Mouse (Mus musculus): ENCODE data around the gene Arhgef6.

Arhgef6 gene

DNA sequence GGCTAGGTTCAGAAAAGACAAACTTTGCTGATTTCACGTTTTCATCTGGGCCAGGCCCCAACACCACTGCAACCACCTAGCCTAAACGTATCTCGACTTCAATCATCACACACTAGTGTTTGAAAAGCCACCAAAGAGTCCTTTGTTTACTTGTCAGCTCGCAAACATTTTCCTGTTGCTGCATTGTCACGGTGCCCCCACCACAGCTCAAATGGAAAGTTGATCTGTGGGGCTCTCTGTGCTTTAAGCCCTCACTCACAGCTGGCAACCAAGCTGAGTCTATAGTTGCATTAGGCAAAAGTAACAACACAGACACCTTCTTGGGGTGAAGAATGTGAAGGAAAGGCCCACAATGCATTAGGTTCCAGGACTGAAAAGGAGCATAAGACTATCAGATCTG lies 122.3 kb downstream of the Arhgef6 start:
- in situ Hi-C loops (cut with MboI; ENCODE audit: low pct_unique_long_range_greater_than_20kb in 1 of 2, low sequenced_read_pairs in 2 of 2, unreplicated experiment in 1 of 2) = no loop called here

DNA sequence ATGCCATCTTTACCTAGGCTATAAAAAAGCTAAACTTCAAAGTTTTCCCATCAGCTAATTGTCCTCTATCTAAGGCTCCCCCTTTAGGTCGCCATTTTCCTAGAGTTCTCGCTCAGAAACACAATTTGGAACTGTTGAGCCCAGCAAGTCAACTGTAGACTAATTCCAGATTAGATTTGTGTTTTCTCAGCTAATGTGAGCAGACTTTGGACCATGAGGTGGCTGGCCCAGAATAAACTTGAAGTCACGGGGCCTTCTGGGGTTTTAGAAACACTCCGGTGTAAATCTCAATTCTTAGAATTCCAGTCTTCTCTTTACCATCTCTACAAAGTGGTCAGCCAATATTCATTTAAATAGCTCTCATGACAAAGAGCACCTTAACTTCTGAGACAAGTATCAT lies 123.0 kb downstream of the Arhgef6 start:
- in situ Hi-C loops (cut with MboI; ENCODE audit: low pct_unique_long_range_greater_than_20kb in 1 of 2, low sequenced_read_pairs in 2 of 2, unreplicated experiment in 1 of 2) = no loop called here

DNA sequence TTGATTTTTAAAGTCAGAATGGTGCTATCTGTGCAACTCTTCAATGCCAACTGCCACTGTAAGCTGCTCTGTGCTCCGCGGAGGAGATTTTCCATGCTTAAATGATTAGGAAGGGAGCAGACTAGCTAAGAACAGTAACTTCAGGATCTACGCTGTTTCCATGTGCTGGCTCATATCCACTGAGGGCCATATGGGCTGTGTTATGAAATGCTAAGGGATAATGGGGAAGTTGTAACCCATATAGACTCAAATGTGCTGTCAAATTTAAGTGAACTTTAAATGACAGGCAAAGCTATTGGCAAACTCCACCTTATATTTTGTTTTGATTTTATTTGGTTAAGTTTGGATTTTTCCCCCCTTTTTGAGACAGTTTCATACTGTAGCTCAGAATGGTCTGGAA lies 125.7 kb downstream of the Arhgef6 start:
- in situ Hi-C loops (cut with MboI; ENCODE audit: low pct_unique_long_range_greater_than_20kb in 1 of 2, low sequenced_read_pairs in 2 of 2, unreplicated experiment in 1 of 2) = no loop called here

DNA sequence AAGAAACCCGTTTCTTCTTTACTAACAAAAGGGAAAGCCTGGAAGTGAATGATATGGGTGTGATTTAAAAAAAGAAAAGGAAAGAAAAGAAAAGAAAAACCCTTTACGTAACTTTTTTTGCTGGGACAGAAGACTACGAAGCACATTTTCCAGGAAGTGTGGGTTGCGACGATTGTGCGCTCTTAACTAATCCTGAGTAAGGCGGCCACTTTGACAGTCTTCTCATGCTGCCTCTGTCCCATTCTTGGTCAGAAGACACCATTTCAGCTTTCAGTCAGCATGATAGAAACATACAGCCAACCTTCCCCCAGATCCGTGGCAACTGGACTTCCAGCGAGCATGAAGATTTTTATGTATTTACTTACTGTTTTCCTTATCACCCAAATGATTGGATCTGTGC lies 126.7 kb downstream of the Arhgef6 start, which contains the start of gene Cd40lg:
Gene Cd40lg, plus strand, starts transcription at position 268 of the 400 bp plus-strand sequence.
- in situ Hi-C loops (cut with MboI; ENCODE audit: low pct_unique_long_range_greater_than_20kb in 1 of 2, low sequenced_read_pairs in 2 of 2, unreplicated experiment in 1 of 2) = no loop called here

DNA sequence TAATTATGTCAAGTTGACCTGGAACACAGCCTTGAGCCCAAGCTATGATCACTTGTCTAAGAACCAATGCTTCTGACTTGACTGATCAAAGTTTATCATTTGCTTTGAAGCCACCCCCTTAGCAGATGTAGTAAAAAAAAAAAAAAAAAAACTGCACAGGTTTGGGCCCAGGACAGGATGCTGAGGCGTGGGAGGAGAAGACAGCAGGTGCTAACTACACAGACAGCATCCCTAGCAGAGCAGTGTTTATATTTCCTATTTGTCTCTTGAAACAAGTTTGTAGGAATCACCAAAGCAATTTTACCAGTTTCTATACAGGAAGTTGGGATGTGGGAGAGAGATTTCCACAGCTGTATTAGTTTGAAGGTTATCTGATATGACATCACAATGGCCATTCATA lies 127.9 kb downstream of the Arhgef6 start:
- in situ Hi-C loops (cut with MboI; ENCODE audit: low pct_unique_long_range_greater_than_20kb in 1 of 2, low sequenced_read_pairs in 2 of 2, unreplicated experiment in 1 of 2) = no loop called here

DNA sequence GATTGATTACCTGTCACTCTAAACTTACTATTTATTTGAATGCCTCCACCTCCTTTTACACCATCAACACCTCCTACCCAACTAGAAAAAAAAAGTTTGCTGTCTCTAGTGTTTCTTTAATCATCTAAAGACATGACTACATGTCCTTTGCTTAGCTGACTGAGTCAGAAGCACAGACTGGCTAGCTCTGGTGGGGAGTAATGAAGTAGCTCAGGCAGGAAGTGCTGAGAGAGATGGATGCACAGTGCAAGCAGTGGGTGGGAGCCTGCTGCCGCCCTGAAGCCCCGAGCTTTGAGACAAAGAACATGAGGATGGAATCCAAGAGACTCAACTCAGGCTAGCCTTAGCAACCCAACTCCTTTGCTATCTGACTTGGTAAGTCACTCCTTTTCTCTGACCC lies 138.1 kb downstream of the Arhgef6 start:
- in situ Hi-C loops (cut with MboI; ENCODE audit: low pct_unique_long_range_greater_than_20kb in 1 of 2, low sequenced_read_pairs in 2 of 2, unreplicated experiment in 1 of 2) = no loop called here

DNA sequence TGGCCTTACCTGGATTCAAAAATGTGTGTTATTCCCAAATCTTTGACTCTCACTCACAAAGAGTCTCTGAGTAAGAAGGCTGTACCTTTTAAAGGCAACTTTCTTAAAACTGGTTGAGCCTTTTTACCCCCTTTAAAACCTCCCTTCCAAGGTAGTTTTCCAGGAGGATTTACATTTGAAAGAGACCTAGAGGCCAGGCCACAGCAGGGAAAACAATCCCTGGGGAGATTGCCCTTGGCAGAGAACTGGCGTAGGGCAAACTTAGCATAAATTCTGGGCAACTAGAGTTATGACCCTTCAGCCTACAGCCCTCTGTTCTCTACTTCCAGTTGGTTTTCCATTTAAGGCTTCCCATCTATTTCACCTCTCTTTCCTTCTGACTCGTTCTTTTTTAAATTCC lies 140.5 kb downstream of the Arhgef6 start:
- in situ Hi-C loops (cut with MboI; ENCODE audit: low pct_unique_long_range_greater_than_20kb in 1 of 2, low sequenced_read_pairs in 2 of 2, unreplicated experiment in 1 of 2) = no loop called here

DNA sequence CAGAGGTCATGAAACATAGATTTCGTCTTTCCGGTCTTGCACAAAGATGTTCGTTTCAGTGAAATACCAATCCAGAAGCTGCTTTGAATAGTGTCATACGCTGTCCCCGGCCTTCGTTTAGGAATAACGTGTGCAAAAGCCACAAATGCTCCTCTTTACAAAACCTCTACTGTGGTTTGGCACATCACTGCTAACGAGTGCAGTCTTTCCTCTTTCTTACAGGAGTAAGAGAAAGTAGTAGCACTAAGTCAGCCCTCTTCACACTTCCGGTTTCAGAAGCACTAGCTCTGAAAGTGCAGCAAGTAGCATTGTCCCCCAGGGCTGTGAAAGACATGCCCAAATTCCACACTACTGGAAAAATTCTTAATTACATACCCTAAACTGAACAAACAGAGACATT lies 142.2 kb downstream of the Arhgef6 start:
- in situ Hi-C loops (cut with MboI; ENCODE audit: low pct_unique_long_range_greater_than_20kb in 1 of 2, low sequenced_read_pairs in 2 of 2, unreplicated experiment in 1 of 2) = no loop called here

DNA sequence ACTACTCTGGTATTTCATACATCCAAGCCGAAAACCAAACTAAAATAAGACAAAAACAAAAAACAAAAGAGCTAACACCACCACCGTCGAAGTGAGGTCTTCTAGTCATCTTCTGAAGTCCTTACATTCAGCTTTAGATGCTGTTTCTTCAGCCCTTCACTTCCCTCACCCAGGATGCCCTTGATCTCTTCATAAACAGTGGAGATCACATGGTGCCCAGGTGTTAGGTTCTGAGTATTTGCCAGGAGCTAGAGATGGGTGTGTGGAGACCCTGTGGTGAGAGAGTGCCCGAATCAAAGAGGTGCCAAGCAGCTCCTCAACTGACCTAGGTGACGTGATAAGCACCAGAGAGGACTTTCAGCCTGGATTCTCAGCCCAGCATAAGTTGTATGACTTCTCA lies 149.2 kb downstream of the Arhgef6 start:
- in situ Hi-C loops (cut with MboI; ENCODE audit: low pct_unique_long_range_greater_than_20kb in 1 of 2, low sequenced_read_pairs in 2 of 2, unreplicated experiment in 1 of 2) = no loop called here

DNA sequence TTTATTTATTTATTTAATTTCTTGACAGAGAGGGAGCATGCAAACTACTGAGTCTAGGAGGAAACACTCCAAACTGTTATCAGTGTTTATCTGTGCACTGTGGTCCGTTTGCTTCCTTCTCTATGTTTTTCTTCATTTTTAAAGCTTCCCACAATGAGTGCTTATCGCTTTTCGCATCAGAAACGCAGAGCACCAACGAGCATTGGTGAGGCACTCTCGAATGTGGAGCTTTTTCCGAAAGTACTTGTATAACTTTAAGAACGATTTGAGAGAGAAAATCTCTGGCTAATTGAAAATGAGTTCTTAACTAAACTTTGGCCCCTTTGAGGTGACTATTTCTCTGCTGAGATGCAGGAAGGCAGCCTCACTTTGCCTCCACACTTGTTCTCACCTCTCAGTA lies 151.2 kb downstream of the Arhgef6 start:
- in situ Hi-C loops (cut with MboI; ENCODE audit: low pct_unique_long_range_greater_than_20kb in 1 of 2, low sequenced_read_pairs in 2 of 2, unreplicated experiment in 1 of 2) = no loop called here

DNA sequence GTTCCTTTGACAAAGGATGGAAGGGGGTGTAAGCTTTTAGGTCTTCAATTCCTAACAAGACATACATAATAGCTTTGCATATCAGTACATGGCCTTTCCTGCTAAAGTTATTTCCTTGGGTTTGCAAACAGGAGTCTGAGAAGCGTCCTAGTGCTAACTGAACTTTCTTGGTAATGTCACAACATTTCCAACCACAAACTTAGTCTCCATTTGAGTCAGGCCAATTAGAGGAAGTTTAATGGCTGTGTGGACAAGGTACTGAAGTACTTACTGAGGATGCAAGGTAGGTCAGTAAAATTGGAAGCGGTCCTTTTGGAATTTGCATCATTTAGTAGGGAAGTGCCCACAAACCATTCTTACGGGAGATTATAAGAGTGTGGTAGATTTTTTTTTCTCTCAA lies 155.2 kb downstream of the Arhgef6 start:
- in situ Hi-C loops (cut with MboI; ENCODE audit: low pct_unique_long_range_greater_than_20kb in 1 of 2, low sequenced_read_pairs in 2 of 2, unreplicated experiment in 1 of 2) = no loop called here

DNA sequence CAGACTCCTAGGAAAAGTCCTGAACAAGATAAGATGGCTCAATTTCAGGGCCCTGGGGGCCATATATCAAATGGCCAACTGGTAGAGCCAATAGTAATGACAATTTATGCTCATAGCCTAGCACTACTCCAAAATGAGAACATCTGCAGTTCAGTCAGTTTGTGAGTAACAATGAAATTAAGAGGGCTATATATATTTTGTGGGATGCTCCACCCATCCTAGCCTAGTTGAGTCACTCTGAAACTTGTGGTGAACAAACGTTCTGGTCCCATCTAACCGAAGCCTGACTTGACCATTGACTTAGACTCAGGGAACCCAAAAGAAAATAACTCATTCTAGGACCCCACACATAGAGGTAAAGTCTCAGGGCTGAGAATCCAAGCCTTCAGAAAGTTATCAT lies 156.1 kb downstream of the Arhgef6 start:
- in situ Hi-C loops (cut with MboI; ENCODE audit: low pct_unique_long_range_greater_than_20kb in 1 of 2, low sequenced_read_pairs in 2 of 2, unreplicated experiment in 1 of 2) = no loop called here

All from mouse embryonic stem cell (cell line).